Mouse (Mus musculus) myocyte (in vitro differentiated cells): Measurements from ENCODE around the gene Cgrrf1. TPM values are rescaled to one million over a fixed set of nuclear protein-coding genes. Genes with fewer than 3 reads are reported as not detected.
A peak's percentile ranks its signal among the peaks of the same experiment; 100 is the strongest.
"Not testable (repeated sequence)": the region's sequence is repeated elsewhere in the genome, so short reads cannot be mapped to it uniquely, and the experiment has no call there.

Source experiments
- H3K27me3 ChIP-seq: one replicate; pipeline ENCODE4 v1.6.1; 2011; ENCODE audit not compliant: control insufficient read depth, insufficient read depth, insufficient read length
- H3K36me3 ChIP-seq: one replicate; pipeline ENCODE4 v1.6.1; 2011; ENCODE audit not compliant: control insufficient read depth, insufficient read depth
- H3K4me2 ChIP-seq: one replicate; pipeline ENCODE4 v1.6.1; 2011; ENCODE audit warnings: low read depth, control low read depth
- H3K4me3 ChIP-seq: one replicate; pipeline ENCODE4 v1.5.1; 2011; ENCODE audit warnings: mild to moderate bottlenecking, control low read depth, moderate library complexity
- H3K79me2 ChIP-seq: one replicate; pipeline ENCODE4 v1.6.1; 2011; ENCODE audit not compliant: control insufficient read depth, insufficient read depth
- H3ac ChIP-seq: one replicate; pipeline ENCODE4 v1.6.1; 2011; ENCODE audit not compliant: control insufficient read depth, insufficient read length
- CEBPB ChIP-seq: IDR thresholded peaks from 2 replicates; pipeline ENCODE4 v1.6.1; 2011; ENCODE audit warnings: mild to moderate bottlenecking, moderate library complexity; ENCODE audit not compliant: poor library complexity, insufficient read depth, severe bottlenecking
- E2F4 ChIP-seq: IDR thresholded peaks from one replicate; pipeline ENCODE4 v1.6.1; 2011; ENCODE audit warnings: mild to moderate bottlenecking, control low read depth, moderate library complexity; ENCODE audit not compliant: insufficient read depth
- MAX ChIP-seq: IDR thresholded peaks from one replicate; pipeline ENCODE4 v1.6.1; 2011; ENCODE audit warnings: low read depth, mild to moderate bottlenecking, control low read depth
- MYOD1 ChIP-seq, 3 experiments: IDR thresholded peaks; one replicate each; pipeline ENCODE4 v1.6.1; 2011; ENCODE audit warnings: control low read depth in 2 of 3, low read depth in 2 of 3, mild to moderate bottlenecking in 2 of 3, moderate library complexity in 1 of 3; ENCODE audit not compliant: insufficient read length in 2 of 3, control insufficient read depth in 1 of 3
- MYOG ChIP-seq, 3 experiments: IDR thresholded peaks; one replicate each; pipeline ENCODE4 v1.6.1; 2011; ENCODE audit warnings: control low read depth in 2 of 3, low read depth in 2 of 3, mild to moderate bottlenecking in 2 of 3; ENCODE audit not compliant: insufficient read length in 2 of 3, control insufficient read depth in 1 of 3, insufficient read depth in 1 of 3
- POLR2A ChIP-seq: IDR thresholded peaks from one replicate; pipeline ENCODE4 v1.6.1; 2011; ENCODE audit warnings: low read depth, mild to moderate bottlenecking, control low read depth, moderate library complexity; ENCODE audit not compliant: insufficient read length
- POLR2AphosphoS2 ChIP-seq: IDR thresholded peaks from one replicate; pipeline ENCODE4 v1.6.1; 2011; ENCODE audit warnings: low read depth, control low read depth; ENCODE audit not compliant: insufficient read length
- REST ChIP-seq: IDR thresholded peaks from one replicate; pipeline ENCODE4 v1.6.1; 2011; ENCODE audit warnings: mild to moderate bottlenecking, control low read depth, moderate library complexity; ENCODE audit not compliant: insufficient read depth, insufficient read length
- SRF ChIP-seq: IDR thresholded peaks from one replicate; pipeline ENCODE4 v1.6.1; 2011; ENCODE audit warnings: low read depth; ENCODE audit not compliant: control insufficient read depth, insufficient read length
- TCF12 ChIP-seq: IDR thresholded peaks from one replicate; pipeline ENCODE4 v1.6.1; 2011; ENCODE audit warnings: mild to moderate bottlenecking, control low read depth; ENCODE audit not compliant: poor library complexity, insufficient read depth, severe bottlenecking
- TCF3 ChIP-seq: IDR thresholded peaks from one replicate; pipeline ENCODE4 v1.6.1; 2011; ENCODE audit warnings: low read depth, control low read depth; ENCODE audit not compliant: insufficient read length
- USF1 ChIP-seq: IDR thresholded peaks from one replicate; pipeline ENCODE4 v1.6.1; 2011; ENCODE audit warnings: low read depth, mild to moderate bottlenecking, control low read depth, moderate library complexity
- polyA plus RNA-seq: library from polyadenylated mRNA; unstranded; fragments of >200 nt; fragmentation: generic; extraction: Trizol; gene quantifications from one replicate; pipeline ENCODE4 v1.2.1, GENCODE M21; 2012; ENCODE audit warnings: missing spikeins

The Cgrrf1 gene
- polyA plus RNA-seq, 1 experiment = 40.6 TPM

GRCm38 (mm10) chr14:46815640-46816039 is 16.3 kb upstream of the Cgrrf1 start:
- Histone ChIP-seq H3K4me3 (no peak overlapping the region), H3K27me3 (no peaks in the 10 kb centered on the region), H3K4me2 (no peak overlapping the region), H3K36me3 (peaks cover 44% of the 10 kb centered on the region), H3K79me2 (peaks cover 54% of the 10 kb centered on the region), H3ac (no peak overlapping the region)
- no peak for TF ChIP-seq SRF

- Histone ChIP-seq H3K79me2 (peaks cover 67% of the 10 kb centered on the region), H3K4me2 (no peak overlapping the region), H3K27me3 (no peaks in the 10 kb centered on the region), H3K36me3 (peaks cover 30% of the 10 kb centered on the region), H3ac (no peak overlapping the region), H3K4me3 (no peak overlapping the region)
- TF ChIP-seq REST (no peak), POLR2AphosphoS2 (no peak), SRF (no peak), USF1 (no peak), CEBPB (no peak)
Measured at GRCm38 (mm10) chr14:46816916-46817622, 14.9 kb upstream of the Cgrrf1 start.

GRCm38 (mm10) chr14:46818743-46819142 is 13.2 kb upstream of the Cgrrf1 start:
- no peaks in the 10 kb centered on the region for H3K27me3 ChIP-seq

GRCm38 (mm10) chr14:46819961-46820360 is 12.0 kb upstream of the Cgrrf1 start:
- H3K79me2 ChIP-seq = peaks cover 67% of the 10 kb centered on the region
- peaks cover 12% of the 10 kb centered on the region for H3K36me3 ChIP-seq
- not testable (repeated sequence) for H3K4me3 ChIP-seq, H3K27me3 ChIP-seq, H3ac ChIP-seq
- H3K4me2 ChIP-seq = peak overlapping the region; percentile 98

More at GRCm38 (mm10) chr14:46818743-46819142, 13.2 kb upstream of the Cgrrf1 start:
- Histone ChIP-seq H3K79me2 (peaks cover 67% of the 10 kb centered on the region), H3K4me3 (no peak overlapping the region), H3ac (no peak overlapping the region), H3K36me3 (peaks cover 21% of the 10 kb centered on the region), H3K4me2 (no peak overlapping the region)
- TF ChIP-seq CEBPB (no peak), POLR2A (no peak), POLR2AphosphoS2 (no peak), SRF (no peak), TCF12 (no peak), MYOD1 (IDR thresholded peaks at IDR 0.05; ENCODE audit: control insufficient read depth in 1 of 3, insufficient read length in 2 of 3, low read depth in 2 of 3) (no peak), MYOG (IDR thresholded peaks at IDR 0.05; ENCODE audit: control insufficient read depth in 1 of 3, insufficient read depth in 1 of 3, insufficient read length in 2 of 3, low read depth in 2 of 3) (no peak), MAX (no peak), TCF3 (no peak), E2F4 (no peak), REST (no peak), USF1 (no peak)

- peak overlapping the region; percentile 98 for H3K4me2 ChIP-seq
- H3K36me3 ChIP-seq = peaks cover 2% of the 10 kb centered on the region
- H3K27me3 ChIP-seq = no peaks in the 10 kb centered on the region
- peak overlapping the region; percentile 97 for H3K4me3 ChIP-seq
- H3ac ChIP-seq = peak overlapping the region; percentile 54
- peaks cover 55% of the 10 kb centered on the region for H3K79me2 ChIP-seq
- TF ChIP-seq MAX (no peak), TCF3 (no peak), REST (no peak), TCF12 (no peak), USF1 (no peak), CEBPB (no peak), MYOD1 (IDR thresholded peaks at IDR 0.05; ENCODE audit: control insufficient read depth in 1 of 3, insufficient read length in 2 of 3, low read depth in 2 of 3) (no peak), POLR2A (no peak), E2F4 (no peak), SRF (no peak), MYOG (IDR thresholded peaks at IDR 0.05; ENCODE audit: control insufficient read depth in 1 of 3, insufficient read depth in 1 of 3, insufficient read length in 2 of 3, low read depth in 2 of 3) (no peak), POLR2AphosphoS2 (no peak)
Measured at GRCm38 (mm10) chr14:46821271-46821872, 10.6 kb upstream of the Cgrrf1 start.
